Mouse (Mus musculus) bone marrow, adult 2 months (tissue): ENCODE results near the gene Rab10.

Experiments
- CTCF ChIP-seq: fragments of 200-500 bp; IDR thresholded peaks from 2 replicates; pipeline ENCODE4 v1.5.1; 2011; ENCODE audit warnings: low read length, control low read depth; ENCODE audit not compliant: control insufficient read depth, insufficient read depth
- POLR2A ChIP-seq: fragments of 200-500 bp; IDR thresholded peaks from 2 replicates; pipeline ENCODE4 v1.6.1; 2011; ENCODE audit warnings: low read depth, mild to moderate bottlenecking, control low read depth, low read length, borderline replicate concordance; ENCODE audit not compliant: control insufficient read depth

DNA sequence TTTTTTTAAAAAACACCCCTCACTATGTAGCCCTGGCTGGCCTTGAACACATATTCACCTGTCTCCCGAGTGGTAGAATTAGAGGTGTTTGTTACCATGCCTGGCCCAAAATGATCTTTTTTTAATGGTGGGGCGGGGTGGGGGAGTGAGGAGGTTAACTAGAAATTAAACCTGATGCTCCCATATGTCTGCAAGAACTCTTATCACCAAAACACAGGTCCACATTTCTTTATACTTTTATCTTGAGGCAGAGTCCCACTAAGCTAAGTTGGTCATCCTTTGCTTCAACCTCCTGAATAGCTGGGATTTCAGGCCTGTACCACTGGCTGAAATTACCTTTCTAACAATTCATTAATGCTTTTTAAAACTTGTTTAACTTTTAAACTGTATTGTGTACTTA, 13.7 kb downstream of the Rab10 start:
- no peak for TF ChIP-seq POLR2A
- no peak for TF ChIP-seq CTCF
